Mouse (Mus musculus) liver (tissue): ENCODE data around the gene Acad11.

Experiments
- DNase-seq: peaks from one replicate; pipeline ENCODE4 v3.0.0-alpha.2; 2020; ENCODE audit warnings: mixed read lengths

Gene Acad11

DNA sequence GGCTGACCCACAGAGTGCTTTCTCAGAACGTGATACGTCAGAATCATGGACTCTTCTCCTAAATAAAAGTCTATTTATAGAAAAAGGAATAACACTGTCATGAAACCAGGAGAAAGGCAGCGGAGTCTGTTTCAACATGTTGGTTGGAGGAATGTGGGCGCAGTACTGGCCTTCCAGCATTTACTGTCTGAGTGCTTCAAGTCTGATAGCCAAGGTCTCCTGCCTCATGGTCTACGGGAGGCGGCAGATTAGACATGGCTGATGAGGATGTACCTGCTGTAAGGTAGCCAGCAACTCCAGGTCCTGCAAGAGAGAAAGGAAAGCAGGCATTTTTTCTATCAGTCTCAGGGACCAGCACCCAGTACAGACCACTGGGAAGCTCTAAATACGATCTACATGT lies 88.9 kb downstream of the Acad11 start:
- DNase-seq, result no peak

DNA sequence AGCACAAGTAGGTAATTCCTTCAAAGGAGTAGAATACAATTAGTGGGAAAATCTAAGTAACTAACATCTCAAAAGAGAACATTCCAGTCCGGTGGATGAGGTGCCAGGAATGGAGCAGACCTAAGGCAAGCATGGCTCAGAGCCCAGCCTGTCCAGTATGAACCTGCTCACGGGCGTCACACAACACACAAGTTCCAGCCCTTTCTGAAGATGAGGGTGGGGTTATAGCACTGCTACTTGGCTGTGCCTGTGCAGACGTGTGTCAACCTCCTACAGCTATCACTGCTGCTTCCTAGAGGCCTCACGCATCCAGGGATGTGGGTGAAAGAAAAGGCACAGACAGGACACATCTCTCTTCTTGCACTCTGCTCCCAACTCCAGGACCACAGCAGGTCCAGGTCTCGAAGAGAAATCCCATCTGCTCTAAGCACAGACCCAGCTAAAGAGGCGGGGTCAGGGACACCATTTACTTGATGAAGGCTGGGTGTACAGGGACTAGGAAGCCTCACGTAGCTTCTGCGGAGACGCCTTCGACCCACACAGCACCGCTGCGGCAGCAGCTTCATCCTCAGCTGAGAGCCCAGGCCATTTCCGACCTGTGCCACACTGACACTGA lies 92.0 kb downstream of the Acad11 start:
- no peak for DNase-seq

DNA sequence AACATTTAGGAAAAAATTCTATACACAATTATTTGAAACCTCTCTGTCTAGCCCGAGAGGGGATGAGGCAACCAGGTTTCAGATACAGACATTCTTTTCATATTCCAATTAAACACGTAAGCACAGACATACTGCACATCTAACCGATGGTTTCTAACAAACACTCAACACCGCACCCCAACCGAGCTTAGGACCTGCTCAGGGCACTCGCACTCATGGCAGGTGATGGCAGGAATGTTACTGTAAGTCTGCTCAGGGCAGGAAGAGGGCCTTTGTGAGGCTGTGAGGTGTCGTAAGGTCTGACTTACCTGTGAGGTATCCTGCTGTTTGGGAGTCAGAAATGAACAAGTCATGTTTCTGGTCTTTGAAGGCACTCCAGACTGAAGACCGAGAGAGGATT lies 93.3 kb downstream of the Acad11 start:
- no peak for DNase-seq

DNA sequence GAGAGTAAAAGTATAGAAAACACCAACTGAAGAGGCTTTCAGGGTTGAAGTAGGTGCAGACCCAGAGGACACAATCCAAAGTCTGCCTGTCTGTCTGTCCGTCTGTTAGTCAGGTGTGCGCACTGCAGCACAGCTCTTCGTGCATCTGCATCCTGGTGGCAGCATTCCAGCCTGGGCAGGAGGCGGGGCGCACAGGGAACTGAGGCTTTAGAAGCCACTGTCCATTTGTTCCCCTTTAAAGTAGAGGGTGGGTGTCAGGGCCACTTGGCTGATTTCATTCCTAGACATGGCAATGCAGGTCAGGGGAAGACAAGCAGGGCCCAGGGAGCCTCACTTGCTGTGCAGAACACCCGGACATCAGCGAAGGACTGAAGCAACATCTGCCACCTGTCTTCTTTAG lies 94.1 kb downstream of the Acad11 start:
- no peak for DNase-seq

DNA sequence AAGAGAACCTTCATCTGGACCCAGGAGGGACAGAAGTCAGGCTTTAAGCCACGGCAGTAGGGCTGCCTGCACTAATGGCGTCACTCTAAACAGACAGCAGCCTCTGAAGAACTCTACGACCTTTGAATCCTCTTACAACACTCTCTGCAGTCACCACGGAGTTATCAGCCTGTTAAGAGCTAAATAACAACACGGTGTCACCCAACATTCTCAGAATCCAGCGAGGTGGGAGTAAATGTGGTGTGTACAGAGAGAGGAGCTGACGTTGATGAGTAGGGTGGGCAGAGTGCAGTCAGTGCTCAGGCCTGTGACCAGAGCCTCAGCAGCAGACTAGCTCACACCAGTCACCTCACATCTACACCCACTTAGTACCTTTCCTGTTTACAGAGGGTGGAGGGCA lies 97.9 kb downstream of the Acad11 start:
- no peak for DNase-seq

DNA sequence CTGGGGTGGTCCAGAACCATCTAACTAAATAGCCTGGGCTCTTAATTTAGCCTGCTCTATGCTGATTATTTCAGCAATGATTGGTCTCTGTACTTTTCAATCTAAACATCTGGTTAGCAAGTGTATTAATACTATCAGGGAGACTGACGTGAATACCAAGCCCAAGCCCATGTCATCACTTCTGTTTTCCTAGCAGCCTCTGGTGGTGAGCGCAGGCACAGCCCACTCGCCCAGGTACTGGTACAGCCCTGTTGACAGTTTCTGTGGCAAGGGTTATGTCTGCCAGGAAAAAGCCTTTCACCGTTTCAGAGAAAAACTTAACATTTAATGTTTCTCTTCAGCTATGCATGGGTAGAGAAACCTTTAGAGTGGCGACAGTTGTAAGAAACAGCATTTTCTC lies 101.0 kb downstream of the Acad11 start:
- no peak for DNase-seq

DNA sequence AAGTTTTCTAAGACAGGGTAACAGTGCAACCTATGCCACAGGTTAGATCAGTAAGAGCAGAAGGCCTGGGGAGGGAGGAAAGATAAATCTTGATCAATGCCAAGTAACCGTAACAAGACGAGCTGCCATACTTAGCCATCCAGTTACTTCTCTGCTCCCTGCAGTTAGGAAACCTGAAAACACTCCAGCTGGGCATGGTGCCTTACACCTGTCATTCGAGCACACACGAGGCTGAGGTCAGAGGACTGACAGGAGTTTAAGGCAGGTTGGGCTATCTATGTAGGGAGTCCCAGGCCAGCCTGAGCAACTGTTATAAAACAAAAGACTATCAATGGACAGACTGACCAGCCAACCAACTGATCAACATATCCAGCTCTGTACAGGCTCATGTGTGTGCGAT lies 102.7 kb downstream of the Acad11 start:
- no peak for DNase-seq

DNA sequence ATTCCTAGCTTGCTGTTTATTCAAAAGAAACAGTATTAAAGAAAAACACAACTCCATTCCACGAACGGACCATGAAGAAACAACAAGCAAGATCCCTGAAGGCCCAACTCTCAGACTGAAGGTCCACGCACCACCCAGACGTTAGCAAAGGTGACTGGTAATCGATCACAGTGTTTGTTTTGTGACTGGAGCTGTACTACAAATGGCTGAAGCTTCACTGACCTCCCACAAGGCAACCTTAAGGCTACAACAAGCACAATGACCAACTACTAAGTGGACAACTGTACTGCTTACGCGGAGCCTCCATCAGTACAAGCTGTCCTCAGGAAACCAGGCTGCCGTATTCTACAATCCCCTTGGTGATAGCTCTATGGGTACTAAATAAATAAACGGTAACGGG lies 106.8 kb downstream of the Acad11 start:
- no peak for DNase-seq

DNA sequence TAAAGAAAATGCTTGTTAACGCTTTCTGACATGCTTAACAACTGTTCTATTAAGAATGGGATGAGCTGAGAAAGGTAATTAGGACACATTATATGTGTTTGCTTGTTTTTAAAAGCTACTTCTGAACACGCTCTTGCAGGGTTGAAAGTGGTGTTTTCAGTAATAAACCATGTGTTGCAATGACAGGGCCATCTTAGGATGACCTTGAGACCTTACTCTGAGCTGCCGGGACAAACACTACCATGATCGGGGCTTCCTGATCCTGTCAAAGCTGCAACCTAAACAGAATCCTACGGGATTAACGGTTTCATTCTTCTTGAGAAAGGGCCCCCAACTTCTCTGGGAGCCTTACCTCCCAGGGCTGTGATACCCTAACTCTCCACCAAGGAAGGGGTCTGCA lies 108.5 kb downstream of the Acad11 start:
- DNase-seq, result no peak

DNA sequence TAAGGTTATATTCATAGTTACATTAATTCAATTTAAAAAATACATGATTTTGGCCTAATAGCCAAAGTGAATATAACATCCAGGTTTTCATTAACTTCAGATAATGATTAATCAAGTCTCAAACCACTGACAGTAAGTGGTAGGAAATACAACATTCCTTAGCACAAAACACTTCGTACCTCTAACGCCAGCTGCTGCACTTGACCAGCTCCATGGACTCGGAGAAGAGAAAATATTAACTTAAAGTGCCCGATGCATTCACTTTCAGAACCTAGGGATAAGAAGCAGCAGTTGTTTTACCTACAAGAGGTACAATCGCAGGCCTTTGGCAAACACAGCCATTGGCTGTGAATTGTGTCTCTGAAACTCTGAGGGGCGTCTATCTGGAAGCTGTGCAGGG lies 109.2 kb downstream of the Acad11 start:
- DNase-seq, result no peak
